Mouse (Mus musculus): Measurements from ENCODE around the gene Mtmr12.
"Not testable (repeated sequence)": the region's sequence is repeated elsewhere in the genome, so short reads cannot be mapped to it uniquely, and the experiment has no call there.

Gene Mtmr12

GRCm38 (mm10) chr15:12212266-12212665, 7.4 kb downstream of the Mtmr12 start:
- no peak for DNase-seq

GRCm38 (mm10) chr15:12214531-12215414, 9.9 kb downstream of the Mtmr12 start:
- DNase-seq: no peak

DNA sequence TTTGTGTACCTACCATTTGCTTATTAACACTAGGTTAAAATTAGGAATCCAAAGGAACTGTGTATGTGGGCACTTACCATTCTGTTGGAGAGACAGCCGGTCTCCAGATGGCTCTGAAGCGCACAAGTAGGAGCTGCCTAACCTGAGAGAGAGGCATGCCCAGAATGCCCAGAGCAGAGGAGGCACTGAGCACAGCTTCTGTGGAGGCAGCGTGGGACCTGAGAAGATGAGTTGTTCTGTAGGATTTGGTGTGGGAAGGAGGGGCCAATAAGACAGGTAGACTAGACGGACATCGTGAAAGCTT, 10.5 kb downstream of the Mtmr12 start:
- DNase-seq: no peak

GRCm38 (mm10) chr15:12216119-12216518, 11.3 kb downstream of the Mtmr12 start:
- DNase-seq: no peak

DNA sequence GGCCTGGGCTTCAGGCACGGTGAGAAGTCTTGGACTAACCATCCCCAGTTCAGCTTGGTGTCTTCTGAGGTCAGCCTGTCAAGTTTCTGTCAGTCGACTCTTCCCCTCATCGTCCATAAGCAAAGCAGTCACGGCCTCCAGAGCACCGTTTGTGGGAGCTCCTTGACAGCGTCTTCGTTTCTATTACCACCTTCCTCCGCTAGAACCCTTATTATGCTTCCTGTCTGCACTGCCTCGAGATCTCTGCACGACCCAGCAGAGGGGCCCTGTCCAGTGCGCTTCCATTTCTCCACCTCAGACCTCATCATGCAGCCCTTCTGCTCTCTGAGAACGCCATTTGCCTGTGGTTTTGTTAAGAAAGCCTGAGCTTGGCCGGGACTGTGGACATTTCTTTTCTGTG, 12.0 kb downstream of the Mtmr12 start:
- DNase-seq: no peak

GRCm38 (mm10) chr15:12217332-12217731, 12.5 kb downstream of the Mtmr12 start:
- not testable (repeated sequence) for DNase-seq

DNA sequence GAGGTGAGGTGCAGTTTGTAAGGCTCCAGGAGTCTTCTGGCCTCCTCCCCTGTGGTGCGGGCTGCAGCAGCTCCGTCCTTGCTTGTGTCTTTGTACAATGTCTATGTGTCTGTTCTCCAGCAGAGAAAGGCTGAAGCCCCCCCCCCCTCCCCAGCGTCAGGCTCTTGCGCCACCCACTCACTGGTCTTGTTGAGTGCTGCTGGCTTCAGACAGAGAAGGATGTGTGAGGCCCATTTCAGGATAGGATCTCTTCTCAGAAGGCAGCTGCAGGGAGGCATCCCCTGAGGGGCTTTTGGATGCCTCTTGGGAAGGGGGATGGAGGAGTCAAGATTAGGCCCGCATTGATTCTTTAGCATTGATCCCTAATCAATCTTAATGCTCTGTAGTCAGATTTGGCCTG, 13.0 kb downstream of the Mtmr12 start:
- no peak for DNase-seq

- peak; percentile 64 for DNase-seq
Observed at GRCm38 (mm10) chr15:12218583-12219382, 14.0 kb downstream of the Mtmr12 start.

DNA sequence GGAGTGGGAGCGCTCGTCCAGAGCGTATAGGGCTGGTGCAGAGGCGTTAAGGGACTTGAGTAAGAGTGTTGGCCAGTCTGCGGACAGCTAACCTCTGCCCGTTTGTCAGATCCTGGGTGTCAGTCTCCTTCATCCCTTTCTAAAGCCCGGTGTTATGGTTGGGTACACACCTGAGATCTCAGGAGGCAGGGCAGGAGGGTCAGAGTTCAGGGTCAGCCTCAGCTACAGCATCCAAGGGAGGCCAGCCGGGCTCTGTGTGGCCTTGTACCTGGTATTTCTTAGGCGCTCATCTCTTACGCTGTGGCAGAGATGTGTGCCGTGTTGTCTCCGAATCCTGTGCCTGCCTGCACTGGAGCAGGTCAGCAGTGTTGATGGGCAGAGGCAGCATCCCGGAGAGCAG, 16.3 kb downstream of the Mtmr12 start:
- DNase-seq: peak; percentile 67

DNA sequence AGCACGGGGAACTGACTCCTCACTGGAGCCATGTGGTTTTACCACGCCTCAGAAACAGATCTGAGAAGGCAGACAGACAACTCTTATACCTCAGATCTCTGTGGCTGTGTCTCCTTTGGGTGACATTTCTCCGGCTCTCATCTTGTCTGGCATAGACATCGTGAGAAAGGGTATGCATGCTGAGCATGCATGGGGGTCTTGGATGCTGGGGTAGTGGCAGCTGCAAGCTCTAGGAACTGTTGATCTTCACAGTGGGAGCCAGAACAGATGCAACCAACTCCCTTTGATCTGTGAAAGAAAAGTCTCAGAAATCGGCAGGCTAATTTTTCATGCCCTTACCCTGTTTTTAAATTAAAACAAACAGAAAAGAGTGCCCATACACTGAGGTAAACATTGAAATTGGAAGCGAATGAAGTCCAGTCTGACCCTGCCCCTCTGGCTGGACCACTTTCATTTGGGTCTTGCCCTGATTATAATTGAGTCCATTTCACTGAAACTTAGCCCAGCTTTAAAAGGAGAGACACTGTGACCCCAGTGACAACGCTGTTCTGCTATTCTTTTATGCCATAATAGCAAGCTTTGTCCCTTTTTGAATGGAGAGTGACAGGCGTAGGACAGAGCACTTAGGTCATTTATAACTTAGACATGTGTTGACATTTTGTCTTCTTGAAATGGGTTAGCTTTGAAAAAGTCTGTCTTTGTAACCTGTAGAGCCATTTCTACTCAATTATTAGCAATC, 17.9 kb downstream of the Mtmr12 start:
- no peak for DNase-seq

GRCm38 (mm10) chr15:12223393-12223792, 18.6 kb downstream of the Mtmr12 start:
- DNase-seq: no peak

- no peak for DNase-seq
Observed at GRCm38 (mm10) chr15:12224239-12224638, 19.4 kb downstream of the Mtmr12 start.

DNA sequence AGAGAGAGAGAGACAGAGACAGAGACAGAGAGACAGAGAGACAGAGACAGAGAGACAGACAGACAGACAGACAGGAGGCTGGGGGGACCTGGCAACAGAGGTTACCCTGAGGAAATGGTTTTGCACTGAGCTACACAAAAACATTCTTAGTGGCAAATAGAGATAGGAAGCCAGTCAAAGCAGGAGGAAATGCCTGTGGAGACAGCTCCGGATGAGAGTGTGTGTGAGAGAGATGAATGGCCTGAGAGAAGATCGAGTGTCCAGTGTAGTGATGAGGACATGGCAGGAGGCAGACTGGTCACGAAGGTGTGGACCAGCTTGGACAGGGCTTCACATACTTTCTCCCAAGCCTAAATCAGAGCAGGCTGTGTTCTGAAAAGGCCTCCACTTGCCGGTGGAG, 20.2 kb downstream of the Mtmr12 start:
- DNase-seq: no peak

GRCm38 (mm10) chr15:12226908-12227307, 22.1 kb downstream of the Mtmr12 start:
- no peak for DNase-seq

DNA sequence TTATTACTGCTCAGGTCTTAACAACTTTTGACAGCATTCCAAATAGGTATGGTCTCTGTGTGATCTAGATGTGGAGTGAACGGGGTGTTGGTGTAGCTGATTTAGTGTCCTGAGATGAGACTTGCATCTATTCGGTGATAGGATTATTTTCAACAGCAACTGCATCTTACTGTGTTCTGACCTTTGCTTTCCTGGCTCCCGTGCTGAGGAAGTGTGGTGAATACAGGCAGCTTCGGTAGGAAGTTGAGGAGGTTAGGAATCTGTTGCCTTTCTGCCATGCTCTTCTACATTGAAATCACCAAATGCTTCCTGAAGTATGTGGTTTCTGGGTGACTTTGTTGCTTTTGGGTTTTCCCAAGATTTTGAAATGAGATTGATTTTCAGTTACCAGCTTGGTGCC, 22.5 kb downstream of the Mtmr12 start:
- peak; percentile 53 for DNase-seq

DNA sequence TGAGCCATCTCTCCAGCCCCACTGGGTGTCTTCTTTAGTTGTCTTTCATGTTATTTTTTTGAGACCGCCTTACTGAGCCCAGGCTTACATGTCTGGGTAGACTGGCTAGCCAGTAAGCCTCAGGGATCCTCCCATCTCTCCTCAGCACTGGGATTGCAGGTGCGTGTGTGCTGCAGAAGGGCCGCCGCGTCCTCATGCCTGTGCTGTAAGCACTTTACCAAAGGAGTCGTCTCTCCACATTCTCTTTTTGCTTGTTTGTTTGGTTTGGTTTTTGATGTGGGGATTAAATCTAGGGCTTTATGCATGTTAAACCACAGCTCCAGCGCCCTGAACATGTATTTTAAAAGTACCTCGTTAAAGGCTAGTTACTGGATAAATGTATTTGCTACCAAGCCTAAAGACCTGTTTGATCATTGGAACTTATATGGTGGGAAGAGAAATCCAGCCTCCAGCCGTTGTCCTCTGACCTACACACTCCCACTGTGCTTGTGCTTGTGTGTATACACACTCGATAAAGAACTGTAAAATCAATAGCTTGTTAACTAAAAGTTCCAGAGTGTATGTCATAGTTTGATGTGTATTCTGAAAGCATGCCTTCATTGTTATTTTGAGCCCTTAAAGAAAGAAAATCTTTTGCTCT, 24.9 kb downstream of the Mtmr12 start:
- DNase-seq: no peak

GRCm38 (mm10) chr15:12230243-12230935, 25.6 kb downstream of the Mtmr12 start:
- DNase-seq: no peak

GRCm38 (mm10) chr15:12231462-12231861, 26.6 kb downstream of the Mtmr12 start:
- DNase-seq: no peak

DNA sequence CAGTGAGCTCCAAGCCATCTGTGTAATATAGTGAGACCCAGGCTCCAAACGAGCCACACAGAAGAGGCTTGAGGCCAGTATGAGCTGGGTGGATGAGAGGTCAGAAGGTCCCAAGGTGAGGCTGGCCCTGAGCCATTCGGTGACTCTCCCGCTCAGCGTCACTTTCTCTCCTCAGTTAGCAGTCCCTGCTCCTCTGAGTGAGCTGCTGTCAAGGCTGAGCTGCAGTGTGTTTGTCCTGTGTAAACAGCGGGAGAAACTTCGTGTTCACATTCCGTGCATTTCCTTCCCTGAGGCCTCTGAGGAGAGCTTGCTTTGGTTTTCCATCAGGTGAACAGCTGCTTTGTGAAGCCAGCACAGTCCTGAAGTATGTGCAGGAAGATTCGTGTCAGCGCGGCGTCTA, 27.6 kb downstream of the Mtmr12 start:
- DNase-seq: no peak

DNA sequence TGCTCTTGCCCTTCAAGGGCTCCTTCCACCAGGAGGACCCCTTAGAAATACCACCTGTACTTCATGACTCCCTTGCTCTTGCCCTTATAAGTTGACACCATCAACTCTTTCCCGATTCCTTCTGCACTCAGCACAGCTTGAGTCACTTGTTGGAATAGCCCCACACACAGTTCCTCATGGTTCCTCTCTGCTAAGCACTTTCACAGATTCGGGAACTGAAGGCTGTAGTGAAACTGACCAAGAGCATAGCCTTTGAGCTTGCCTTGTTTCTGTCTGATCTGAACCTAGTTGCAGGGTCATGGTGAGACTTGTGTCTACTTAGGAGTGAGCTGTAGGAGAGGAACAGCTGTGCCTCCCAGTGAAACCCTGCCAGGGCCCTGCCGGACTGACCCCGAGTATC, 28.2 kb downstream of the Mtmr12 start:
- DNase-seq: no peak

DNA sequence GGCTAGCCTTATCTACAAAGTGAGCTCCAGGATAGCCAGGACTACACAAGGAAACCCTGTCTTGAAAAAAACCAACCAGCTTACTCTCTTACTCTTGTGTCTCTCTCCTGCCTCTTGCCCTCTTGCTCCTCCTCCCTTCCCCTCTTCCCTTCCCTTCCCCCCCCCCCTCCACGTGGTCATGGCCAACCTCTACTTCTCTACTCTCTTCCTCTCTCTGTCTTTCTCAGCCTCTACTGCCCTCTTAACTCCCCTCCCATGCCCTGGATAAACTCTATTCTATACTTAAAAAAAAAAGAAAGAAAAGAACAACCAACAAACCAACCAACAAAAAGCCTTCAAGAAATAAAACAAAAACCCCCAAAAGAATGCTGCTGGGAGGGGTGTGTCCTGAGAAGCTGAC, 30.7 kb downstream of the Mtmr12 start:
- DNase-seq: no peak

GRCm38 (mm10) chr15:12235983-12236382, 31.2 kb downstream of the Mtmr12 start:
- no peak for DNase-seq

Measured in kidney, adult 9 months (tissue).